Mouse (Mus musculus) neural tube, embryonic 11.5 days (tissue): ENCODE data around the gene Prdm11. TPM values are rescaled to one million over a fixed set of nuclear protein-coding genes. Genes with fewer than 3 reads are reported as not detected.

Source experiments
- ATAC-seq: fragments of 200-750 bp; cut with Nextera tagmentation; 2 replicates; pipeline ENCODE4 v1.8.0; 2017; ENCODE audit warnings: moderate number of reproducible peaks, mild to moderate bottlenecking, moderate TSS enrichment, moderate library complexity; ENCODE audit not compliant: insufficient read depth, low FRiP score, low TSS enrichment
- DNase-seq: peaks from one replicate; pipeline ENCODE4 v3.0.0-alpha.2; 2015; ENCODE audit warnings: low spot score
- H3K27ac ChIP-seq: fragments of 300-500 bp; sonication (generic); 2 replicates; pipeline ENCODE4 v1.5.1; 2014; ENCODE audit warnings: low read depth, mild to moderate bottlenecking, low read length
- H3K27me3 ChIP-seq: fragments of 300-500 bp; sonication (generic); 2 replicates; pipeline ENCODE4 v1.6.1; 2014; ENCODE audit warnings: mild to moderate bottlenecking, low read length, mixed read lengths; ENCODE audit not compliant: control insufficient read depth, insufficient read depth
- H3K36me3 ChIP-seq: fragments of 300-500 bp; sonication (generic); 2 replicates; pipeline ENCODE4 v1.6.1; 2014; ENCODE audit warnings: mild to moderate bottlenecking, low read length, moderate library complexity, mixed read lengths; ENCODE audit not compliant: control insufficient read depth, insufficient read depth
- H3K4me1 ChIP-seq: fragments of 300-500 bp; sonication (generic); 2 replicates; pipeline ENCODE4 v1.6.1; 2014; ENCODE audit warnings: low read length, mixed read lengths; ENCODE audit not compliant: control insufficient read depth, insufficient read depth
- H3K4me2 ChIP-seq: fragments of 300-500 bp; sonication (generic); 2 replicates; pipeline ENCODE4 v1.6.1; 2014; ENCODE audit warnings: low read depth, mild to moderate bottlenecking, moderate library complexity
- H3K4me3 ChIP-seq: fragments of 300-500 bp; sonication (generic); 2 replicates; pipeline ENCODE4 v1.5.1; 2014; ENCODE audit warnings: low read depth, low read length
- H3K9ac ChIP-seq: fragments of 300-500 bp; sonication (generic); 2 replicates; pipeline ENCODE4 v1.6.1; 2014; ENCODE audit warnings: mild to moderate bottlenecking, low read length
- H3K9me3 ChIP-seq: fragments of 300-500 bp; sonication (generic); 2 replicates; pipeline ENCODE4 v1.6.1; 2016; ENCODE audit warnings: low read length; ENCODE audit not compliant: control insufficient read depth
- WGBS: fragments of 180-500 bp; shearing (Covaris S2); extraction: QIAGEN DNeasy Blood & Tissue Kit; methylation state at CpG from one replicate; pipeline ENCODE4 v1.1.7; 2014; 5-methylcytosine and 5-hydroxymethylcytosine counted together
- polyA plus RNA-seq: library from polyadenylated mRNA; unstranded; fragments of >200 nt; fragmentation: Nextera tagmentation; extraction: Ambion mirVana; gene quantifications from 2 replicates; pipeline ENCODE4 v1.2.1, GENCODE M21; 2014

The Prdm11 gene
- polyA plus RNA-seq, 1 experiment from 2014 or later, result 1.2 TPM

GRCm38 (mm10) chr2:93027713-93028112 is 18.3 kb downstream of the Prdm11 start:
- peaks cover 14% of the 10 kb centered on the region for H3K4me1 ChIP-seq
- H3K4me3 ChIP-seq, result no peak overlapping the region
- no peaks in the 10 kb centered on the region for H3K36me3 ChIP-seq
- ATAC-seq (no peak), DNase-seq (no peak)
- H3K4me2 ChIP-seq, result no peak overlapping the region
- H3K9ac ChIP-seq, result no peak overlapping the region
- WGBS, result 95% methylated on average over 7 of the region's 7 CpGs
- H3K27ac ChIP-seq, result no peak overlapping the region
- no peaks in the 10 kb centered on the region for H3K9me3 ChIP-seq
- H3K27me3 ChIP-seq, result no peaks in the 10 kb centered on the region

- WGBS, result 91% methylated on average over 3 of the region's 3 CpGs
- H3K27ac ChIP-seq, result no peak overlapping the region
- H3K27me3 ChIP-seq, result no peaks in the 10 kb centered on the region
- H3K4me3 ChIP-seq, result no peak overlapping the region
- H3K4me1 ChIP-seq, result peaks cover 3% of the 10 kb centered on the region; the same call in 1 of the 2 replicates
- no peak for ATAC-seq
- no peaks in the 10 kb centered on the region for H3K9me3 ChIP-seq
- no peak overlapping the region for H3K9ac ChIP-seq
- H3K4me2 ChIP-seq, result no peak overlapping the region
- H3K36me3 ChIP-seq, result no peaks in the 10 kb centered on the region
- DNase-seq, result no peak
These were observed 21.5 kb downstream of the Prdm11 start for GRCm38 (mm10) chr2:93024431-93024830.

GRCm38 (mm10) chr2:93018854-93019253 is 27.1 kb downstream of the Prdm11 start:
- no peak overlapping the region for H3K9ac ChIP-seq
- DNase-seq (no peak), ATAC-seq (no peak)
- H3K27ac ChIP-seq, result no peak overlapping the region
- no peaks in the 10 kb centered on the region for H3K9me3 ChIP-seq
- WGBS, result 80% methylated on average over 5 of the region's 5 CpGs
- H3K4me3 ChIP-seq, result no peak overlapping the region
- peaks cover 13% of the 10 kb centered on the region for H3K4me1 ChIP-seq
- no peak overlapping the region for H3K4me2 ChIP-seq
- H3K36me3 ChIP-seq, result no peaks in the 10 kb centered on the region
- no peaks in the 10 kb centered on the region for H3K27me3 ChIP-seq

- no peak overlapping the region for H3K27ac ChIP-seq
- H3K9me3 ChIP-seq, result no peaks in the 10 kb centered on the region
- no peak for DNase-seq
- H3K4me2 ChIP-seq, result no peak overlapping the region
- H3K36me3 ChIP-seq, result peaks cover 3% of the 10 kb centered on the region; the same call in 1 of the 2 replicates
- no peak overlapping the region for H3K4me3 ChIP-seq
- WGBS, result 93% methylated on average over 8 of the region's 8 CpGs
- no peak for ATAC-seq
- no peaks in the 10 kb centered on the region for H3K27me3 ChIP-seq
- no peak overlapping the region for H3K9ac ChIP-seq
- peaks cover 13% of the 10 kb centered on the region for H3K4me1 ChIP-seq
These were observed 28.8 kb downstream of the Prdm11 start for GRCm38 (mm10) chr2:93017151-93017550.

GRCm38 (mm10) chr2:93015041-93015440 is 30.9 kb downstream of the Prdm11 start:
- Histone ChIP-seq H3K4me2 (peak overlapping the region; percentile 85), H3K9me3 (no peaks in the 10 kb centered on the region), H3K4me3 (peak overlapping the region; percentile 60), H3K36me3 (peaks cover 3% of the 10 kb centered on the region; the same call in 1 of the 2 replicates), H3K27me3 (no peaks in the 10 kb centered on the region), H3K4me1 (peaks cover 13% of the 10 kb centered on the region), H3K9ac (peak overlapping the region; percentile 56), H3K27ac (no peak overlapping the region; the same call in 1 of the 2 replicates)
- ATAC-seq, result peak; percentile 54; the same call in 1 of the 2 replicates
- 2% methylated on average over 31 of the region's 40 CpGs for WGBS
- DNase-seq, result peak; percentile 30

- peak overlapping the region; percentile 15 for H3K27ac ChIP-seq
These were observed 31.7 kb downstream of the Prdm11 start for GRCm38 (mm10) chr2:93014093-93014937.

GRCm38 (mm10) chr2:93013415-93014092 is 32.4 kb downstream of the Prdm11 start:
- Histone ChIP-seq H3K27ac (peak overlapping the region; percentile 15), H3K4me3 (no peak overlapping the region), H3K9ac (no peak overlapping the region), H3K36me3 (peaks cover 3% of the 10 kb centered on the region; the same call in 1 of the 2 replicates), H3K9me3 (no peaks in the 10 kb centered on the region), H3K27me3 (no peaks in the 10 kb centered on the region), H3K4me1 (peaks cover 13% of the 10 kb centered on the region), H3K4me2 (0 out of 2 replicates have a peak overlapping the region, but pooled peaks have one; percentile 5)
- ATAC-seq (no peak), DNase-seq (peak; percentile 17)
- WGBS, result 59% methylated on average over 8 of the region's 8 CpGs

More at GRCm38 (mm10) chr2:93014093-93014937, 31.7 kb downstream of the Prdm11 start:
- Histone ChIP-seq H3K9ac (peak overlapping the region; percentile 56), H3K36me3 (peaks cover 3% of the 10 kb centered on the region; the same call in 1 of the 2 replicates), H3K4me2 (peak overlapping the region; percentile 85), H3K4me3 (peak overlapping the region; percentile 60), H3K27me3 (no peaks in the 10 kb centered on the region), H3K9me3 (no peaks in the 10 kb centered on the region), H3K4me1 (peaks cover 13% of the 10 kb centered on the region)
- peak; percentile 33 for DNase-seq
- 8% methylated on average over 27 of the region's 50 CpGs for WGBS
- peak; percentile 81 for ATAC-seq

GRCm38 (mm10) chr2:93012976-93013375 is 33.0 kb downstream of the Prdm11 start:
- Histone ChIP-seq H3K9me3 (no peaks in the 10 kb centered on the region), H3K27ac (no peak overlapping the region), H3K4me3 (no peak overlapping the region), H3K4me1 (peaks cover 13% of the 10 kb centered on the region), H3K9ac (no peak overlapping the region), H3K36me3 (peaks cover 3% of the 10 kb centered on the region; the same call in 1 of the 2 replicates), H3K4me2 (no peak overlapping the region), H3K27me3 (no peaks in the 10 kb centered on the region)
- 89% methylated on average over 3 of the region's 3 CpGs for WGBS
- DNase-seq (no peak), ATAC-seq (no peak)
